Mouse (Mus musculus): ENCODE measurements around the gene Kprp. TPM values are rescaled to one million over a fixed set of nuclear protein-coding genes. Genes with fewer than 3 reads are reported as not detected.
"Not testable (repeated sequence)": the region's sequence is repeated elsewhere in the genome, so short reads cannot be mapped to it uniquely, and the experiment has no call there.

The Kprp gene
- total RNA-seq (2021), result not detected
- long read RNA-seq, experiment 1, result 0 reads
- long read RNA-seq, experiment 2, result 0 reads

DNA sequence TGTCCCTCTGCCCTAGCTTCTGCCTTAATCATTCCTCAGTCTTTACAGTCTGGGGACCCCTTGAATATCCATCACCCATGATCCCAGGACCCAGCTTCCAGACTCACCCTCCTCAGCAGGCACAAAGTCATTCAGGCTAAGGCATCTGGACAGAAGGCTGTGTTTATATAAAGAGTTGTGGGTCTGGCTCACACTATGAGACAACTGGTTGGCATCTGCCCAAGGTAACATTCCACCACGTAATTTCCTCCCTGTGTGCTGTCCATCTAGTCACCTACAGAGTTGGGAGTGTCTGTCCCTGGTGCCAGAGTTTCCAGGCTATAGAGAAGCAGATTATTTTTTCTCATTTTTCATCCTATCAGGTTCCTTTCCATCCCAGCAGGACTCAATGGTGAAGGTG lies at the start of gene Kprp:
Kprp (minus strand) TSS at position 140 of the 400 bp plus-strand sequence.
- DNase-seq (ENCODE audit: low spot score in 2 of 2), result no peak

DNA sequence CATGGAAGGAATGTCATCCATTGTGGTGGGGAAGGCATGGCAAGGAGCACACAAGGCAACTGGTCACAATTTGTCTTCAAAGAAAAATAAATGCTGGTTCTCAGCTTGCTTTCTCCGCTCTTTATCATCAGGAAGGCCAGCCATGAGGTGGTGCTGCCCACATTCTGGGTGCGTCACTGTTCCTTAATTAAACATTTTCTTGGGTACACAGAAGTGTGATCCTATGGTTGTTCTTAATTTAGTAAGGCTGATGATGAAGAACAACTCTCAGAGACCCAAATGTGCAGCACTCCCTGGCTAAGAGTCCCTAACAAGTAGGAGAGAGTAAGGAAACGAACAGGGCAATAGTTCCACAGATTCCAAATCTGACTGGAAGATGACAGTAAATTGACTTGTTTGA lies 47.1 kb upstream of the Kprp start:
- no peak for DNase-seq (ENCODE audit: low spot score in 2 of 2)

DNA sequence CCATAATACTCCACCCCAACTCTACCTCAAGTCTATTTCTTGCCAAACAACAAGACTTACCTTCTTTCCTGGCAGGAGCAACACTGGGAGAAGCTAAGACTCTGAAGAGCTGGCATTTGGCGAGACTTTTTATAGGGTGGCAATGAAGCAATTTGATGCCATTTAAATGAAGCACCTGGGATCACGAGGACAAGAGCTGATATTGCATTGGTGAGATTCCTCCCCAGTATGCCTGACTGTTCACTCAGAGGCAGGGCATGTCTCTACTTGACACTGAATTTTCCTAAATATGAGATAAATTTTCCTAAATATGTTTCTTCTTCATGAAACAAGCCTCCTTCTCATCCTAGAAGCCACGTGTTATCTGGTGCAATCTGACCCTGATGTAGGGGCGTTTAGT lies 43.1 kb upstream of the Kprp start, which contains the start of gene 2310050C09Rik:
2310050C09Rik (minus strand) TSS at position 101 of the 400 bp plus-strand sequence.
- no peak for DNase-seq (ENCODE audit: low spot score in 2 of 2)

DNA sequence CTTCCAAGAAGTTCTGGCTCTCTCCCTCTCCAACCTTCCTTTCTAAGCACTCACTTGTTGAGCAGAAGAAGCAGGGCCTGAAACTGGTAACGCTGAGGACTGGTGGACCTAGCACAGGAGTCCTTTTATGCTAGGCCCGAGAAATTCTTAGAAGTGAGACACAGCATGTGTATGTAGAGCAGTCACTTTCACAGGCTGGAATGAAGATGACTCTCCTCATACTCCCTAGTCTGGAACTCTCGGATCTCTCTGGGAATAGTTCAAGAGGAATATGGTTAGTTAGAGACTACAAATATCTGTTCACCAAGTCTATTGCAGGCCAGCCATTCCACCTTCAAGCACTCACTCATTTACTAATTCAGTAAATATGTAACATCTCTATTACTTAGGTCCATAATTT lies 24.1 kb upstream of the Kprp start, which contains the start of gene Lce1l:
Lce1l (minus strand) TSS at position 101 of the 400 bp plus-strand sequence.
- no peak for DNase-seq (ENCODE audit: low spot score in 2 of 2)

DNA sequence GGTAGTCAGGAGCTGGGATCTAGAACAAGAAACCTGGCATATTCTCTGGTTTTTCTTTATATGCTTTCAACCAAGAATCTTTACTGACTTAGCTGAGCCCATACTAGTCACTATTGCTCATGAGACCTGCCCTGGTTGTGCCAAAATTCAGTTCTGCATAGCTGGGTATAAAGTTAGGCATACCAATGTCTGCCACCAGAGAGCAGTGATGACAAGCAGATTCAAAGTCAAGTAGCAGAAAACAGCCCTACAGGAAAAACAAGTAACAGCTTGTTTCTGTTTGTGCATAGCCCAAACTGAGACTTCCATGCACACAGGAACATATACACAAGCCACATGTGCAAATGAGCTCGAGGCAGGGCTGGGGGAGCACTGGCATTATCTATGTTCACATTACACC lies 1.2 kb downstream of the Kprp start:
- DNase-seq (ENCODE audit: low spot score in 2 of 2), result no peak

DNA sequence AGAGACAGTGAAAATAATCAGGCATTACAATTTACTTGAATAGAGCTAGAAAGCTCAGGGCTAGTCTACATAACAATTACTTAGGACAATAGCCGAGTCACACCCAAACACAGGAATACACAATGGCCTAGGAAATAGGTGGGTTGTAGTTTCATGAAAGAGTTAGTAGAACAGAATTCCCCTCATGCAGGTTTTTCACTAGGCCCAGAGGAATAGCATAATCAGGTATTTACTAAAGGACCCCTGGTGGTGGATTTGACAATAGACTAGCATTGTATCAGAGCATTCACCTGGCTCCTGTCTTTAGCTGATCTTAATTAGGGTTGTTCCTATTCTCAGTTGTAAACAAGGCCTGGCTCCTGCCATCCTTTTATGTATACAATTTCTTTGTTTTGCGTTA lies 11.0 kb downstream of the Kprp start:
- not testable (repeated sequence) for DNase-seq (ENCODE audit: low spot score in 2 of 2)

DNA sequence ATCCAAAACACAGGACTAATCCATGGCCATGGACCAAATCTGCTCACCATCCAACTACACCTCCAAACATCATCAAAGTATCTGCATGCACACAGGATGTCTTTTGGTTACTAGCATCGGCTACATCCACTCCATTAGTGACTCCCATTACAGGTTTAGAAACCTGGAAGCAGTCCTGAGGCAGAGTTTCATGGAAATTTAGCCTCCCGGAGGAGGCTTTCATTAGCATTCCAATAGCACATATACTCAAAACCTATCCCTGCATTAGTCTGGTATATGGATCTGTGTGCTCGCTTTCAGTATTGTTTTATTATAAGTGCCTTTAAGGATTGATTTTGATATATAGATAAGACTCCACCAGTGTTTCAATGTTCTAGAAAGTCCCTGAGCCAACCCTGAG lies 11.5 kb downstream of the Kprp start:
- DNase-seq (ENCODE audit: low spot score in 2 of 2), result no peak

DNA sequence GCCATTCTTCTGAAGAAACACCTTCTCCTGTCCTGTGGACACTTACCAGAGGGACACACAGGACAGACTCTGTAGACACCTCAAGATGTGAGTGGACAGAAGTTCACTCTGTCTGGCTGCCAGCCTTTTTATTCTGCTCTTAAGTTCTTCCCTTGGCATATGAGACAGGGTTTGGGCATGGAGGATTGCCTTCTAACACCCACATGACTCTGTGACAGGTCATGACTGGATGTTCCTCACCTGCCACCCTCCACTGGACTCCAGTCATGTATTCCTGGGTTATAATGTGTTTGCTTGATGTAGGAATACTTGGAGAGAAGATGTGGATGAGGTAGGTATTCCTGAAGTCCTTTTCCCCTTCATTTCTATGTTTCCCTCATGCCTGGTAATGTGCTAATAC lies 19.3 kb downstream of the Kprp start, which contains the start of gene Lce1k:
Lce1k (minus strand) TSS at position 101 of the 400 bp plus-strand sequence.
- DNase-seq (ENCODE audit: low spot score in 2 of 2), result no peak

DNA sequence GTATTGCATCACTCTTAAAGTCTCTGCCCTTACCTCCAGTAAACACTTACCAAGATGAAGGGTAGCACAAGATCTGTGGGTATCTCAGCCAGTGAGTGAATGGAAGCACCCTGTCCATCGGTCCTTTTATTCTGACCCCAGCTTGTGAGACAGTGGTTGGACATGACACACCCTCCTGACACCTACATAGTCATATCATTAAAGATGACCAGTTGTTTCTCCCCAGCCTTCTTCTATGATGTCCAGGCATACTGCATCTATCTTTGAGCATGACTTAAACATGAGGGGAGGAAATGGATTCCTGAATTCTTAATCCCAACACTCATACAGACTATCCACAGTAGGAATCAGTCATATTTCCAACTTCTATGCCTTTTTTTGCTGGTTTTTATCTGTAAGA lies 36.6 kb downstream of the Kprp start, which contains the start of gene Lce1j:
Lce1j (minus strand) TSS at position 101 of the 400 bp plus-strand sequence.
- no peak for DNase-seq (ENCODE audit: low spot score in 2 of 2)

DNA sequence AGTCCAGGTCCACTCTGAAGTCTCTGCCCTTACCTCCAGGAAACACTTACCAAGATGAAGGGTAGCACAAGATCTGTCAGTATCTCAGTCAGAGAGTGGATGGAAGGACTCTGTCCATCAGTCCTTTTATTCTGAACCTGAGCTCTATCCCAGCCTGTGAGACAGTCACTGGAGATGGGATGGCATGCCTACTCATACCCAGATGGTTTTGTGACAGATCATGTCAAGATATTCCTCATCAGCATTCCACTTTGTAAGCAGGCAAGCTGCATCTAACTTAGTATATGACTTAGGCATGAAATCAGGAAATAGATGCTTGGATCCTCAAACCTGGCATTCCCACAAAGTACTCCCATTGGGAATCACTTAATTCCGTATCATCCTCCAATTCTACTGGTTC lies 48.2 kb downstream of the Kprp start, which contains the start of gene Lce1i:
Lce1i (minus strand) TSS at position 101 of the 400 bp plus-strand sequence.
- DNase-seq (ENCODE audit: low spot score in 2 of 2), result no peak

Other genes starting within 250 kb of the Kprp start
- gene Smcp, start 238.2 kb downstream of the Kprp start, total RNA-seq (2021), result not detected
- not detected for gene 2210017I01Rik, start 219.8 kb downstream of the Kprp start, total RNA-seq (2021)
- gene Lce6a, start 205.6 kb downstream of the Kprp start, total RNA-seq (2021), result not detected
- not detected for gene Lce1a1, start 178.9 kb downstream of the Kprp start, total RNA-seq (2021)
- not detected for gene Lce1b, start 170.3 kb downstream of the Kprp start, total RNA-seq (2021)
- gene Lce1a2, start 156.9 kb downstream of the Kprp start, total RNA-seq (2021), result not detected
- gene Lce1c, start 148.0 kb downstream of the Kprp start, total RNA-seq (2021), result not detected
- gene Lce1d, start 140.0 kb downstream of the Kprp start, total RNA-seq (2021), result not detected
- gene Lce1e, start 118.2 kb downstream of the Kprp start, total RNA-seq (2021), result not detected
- gene Lce1f, start 106.9 kb downstream of the Kprp start, total RNA-seq (2021), result not detected
- not detected for gene Gm38119, start 88.2 kb downstream of the Kprp start, total RNA-seq (2021)
- not detected for gene Lce1g, start 74.9 kb downstream of the Kprp start, total RNA-seq (2021)
- not detected for gene Lce1h, start 62.2 kb downstream of the Kprp start, total RNA-seq (2021)
- gene Lce1i, start 48.3 kb downstream of the Kprp start, total RNA-seq (2021), result not detected
- gene Lce1j, start 36.7 kb downstream of the Kprp start, total RNA-seq (2021), result not detected
- not detected for gene Lce1k, start 19.4 kb downstream of the Kprp start, total RNA-seq (2021)
- gene Lce1l, start 24.0 kb upstream of the Kprp start, total RNA-seq (2021), result not detected
- not detected for gene 2310050C09Rik, start 43.0 kb upstream of the Kprp start, total RNA-seq (2021)
- not detected for gene Lce3a, start 99.0 kb upstream of the Kprp start, total RNA-seq (2021)
- gene Lce3b, start 105.7 kb upstream of the Kprp start, total RNA-seq (2021), result not detected
- gene Lce3c, start 117.2 kb upstream of the Kprp start, total RNA-seq (2021), result not detected
- gene Lce3d, start 130.1 kb upstream of the Kprp start, total RNA-seq (2021), result not detected
- gene Lce3e, start 139.8 kb upstream of the Kprp start, total RNA-seq (2021), result not detected
- gene Lce3f, start 165.0 kb upstream of the Kprp start, total RNA-seq (2021), result not detected
- not detected for gene Crct1, start 188.4 kb upstream of the Kprp start, total RNA-seq (2021)
- not detected for gene Lce1m, start 191.8 kb upstream of the Kprp start, total RNA-seq (2021)
- not detected for gene Gm4858, start 241.6 kb upstream of the Kprp start, total RNA-seq (2021)